Comparison of ENCODE assay signal across 8 mouse cellular contexts in genomic region chr11:50421461-50421860, GRCm38 (mm10). TPM values are rescaled to one million over a fixed set of nuclear protein-coding genes. Genes with fewer than 3 reads are reported as not detected.
DNase-seq lines count a peak whose midpoint lies in the region; ATAC-seq and TF ChIP-seq lines count a peak whose summit lies in the region.

No protein-coding gene starts in this region.

- WGBS in kidney, postnatal 0 days = 46% methylated on average over 5 of the region's 5 CpGs
- 41% methylated on average over 5 of the region's 5 CpGs for WGBS in embryonic facial prominence, embryonic 14.5 days
- WGBS in intestine, embryonic 15.5 days = 43% methylated on average over 5 of the region's 5 CpGs
- 48% methylated on average over 5 of the region's 5 CpGs for WGBS in midbrain, postnatal 0 days

- no peak for DNase-seq in kidney, postnatal 0 days (ENCODE audit: low spot score)
- no peak for DNase-seq in kidney, adult 8-10 months
- DNase-seq in embryonic facial prominence, embryonic 14.5 days (ENCODE audit: low spot score) = no peak
- DNase-seq in midbrain, postnatal 0 days (ENCODE audit: low spot score) = no peak
- no peak for DNase-seq in yolk sac, embryonic 10.5 days (ENCODE audit: low spot score)
- DNase-seq in left cerebral cortex, adult 8-10 months (ENCODE audit: low spot score in 2 of 2) = no peak
- DNase-seq in thymus, postnatal 10 days (ENCODE audit: low spot score in 2 of 2) = no peak

- H3K36me3 ChIP-seq in kidney, postnatal 0 days (ENCODE audit: insufficient read depth, low read length) = peaks cover 23% of the 10 kb centered on the region
- peaks cover 29% of the 10 kb centered on the region for H3K36me3 ChIP-seq in embryonic facial prominence, embryonic 14.5 days (ENCODE audit: control insufficient read depth, insufficient read depth, low read length)
- peaks cover 5% of the 10 kb centered on the region; the same call in 1 of the 2 replicates for H3K36me3 ChIP-seq in intestine, embryonic 15.5 days
- H3K36me3 ChIP-seq in midbrain, postnatal 0 days (ENCODE audit: insufficient read depth, low read length) = peaks cover 25% of the 10 kb centered on the region

- peak overlapping the region; percentile 60 for H3K4me2 ChIP-seq in kidney, postnatal 0 days (ENCODE audit: low read length)
- peak overlapping the region; percentile 77 for H3K4me2 ChIP-seq in embryonic facial prominence, embryonic 14.5 days (ENCODE audit: low read depth, low read length)
- H3K4me2 ChIP-seq in intestine, embryonic 15.5 days (replicated peaks) = peak overlapping the region; percentile 67
- H3K4me2 ChIP-seq in midbrain, postnatal 0 days (ENCODE audit: low read depth, low read length, poor library complexity, severe bottlenecking) = peak overlapping the region; percentile 62

- H3K9ac ChIP-seq in kidney, postnatal 0 days (ENCODE audit: low read depth, low read length) = peak overlapping the region; percentile 39; the same call in 1 of the 2 replicates
- peak overlapping the region; percentile 49 for H3K9ac ChIP-seq in embryonic facial prominence, embryonic 14.5 days (ENCODE audit: low read depth, low read length)
- H3K9ac ChIP-seq in intestine, embryonic 15.5 days = peak overlapping the region; percentile 17; the same call in 1 of the 2 replicates
- no peak overlapping the region; the same call in 1 of the 2 replicates for H3K9ac ChIP-seq in midbrain, postnatal 0 days (replicated peaks; ENCODE audit: low read length, poor library complexity, severe bottlenecking)

- peak; percentile 9; the same call in 1 of the 2 replicates for ATAC-seq in kidney, postnatal 0 days (replicated peaks; ENCODE audit: low FRiP score, low read depth)
- ATAC-seq in embryonic facial prominence, embryonic 14.5 days (ENCODE audit: low read depth) = no peak
- peak; percentile 29; the same call in 1 of the 2 replicates for ATAC-seq in intestine, embryonic 15.5 days
- no peak for ATAC-seq in midbrain, postnatal 0 days (ENCODE audit: low FRiP score)

- TF ChIP-seq CTCF in kidney, postnatal 0 days (IDR thresholded peaks at IDR 0.05; ENCODE audit: low read depth) = no peak
- TF ChIP-seq CTCF in midbrain, postnatal 0 days (IDR thresholded peaks at IDR 0.05) = peak; percentile 11; the same call in 1 of the 2 replicates

- no peaks in the 10 kb centered on the region for H3K27me3 ChIP-seq in kidney, postnatal 0 days (ENCODE audit: insufficient read depth, low read length)
- no peaks in the 10 kb centered on the region for H3K27me3 ChIP-seq in embryonic facial prominence, embryonic 14.5 days (replicated peaks; ENCODE audit: control insufficient read depth, insufficient read depth, low read length)
- H3K27me3 ChIP-seq in intestine, embryonic 15.5 days (replicated peaks) = no peaks in the 10 kb centered on the region
- H3K27me3 ChIP-seq in midbrain, postnatal 0 days (ENCODE audit: insufficient read depth, low read length) = no peaks in the 10 kb centered on the region

- no peaks in the 10 kb centered on the region for H3K9me3 ChIP-seq in kidney, postnatal 0 days (replicated peaks; ENCODE audit: low read length)
- H3K9me3 ChIP-seq in embryonic facial prominence, embryonic 14.5 days (ENCODE audit: control insufficient read depth, low read length) = no peaks in the 10 kb centered on the region
- H3K9me3 ChIP-seq in intestine, embryonic 15.5 days = no peaks in the 10 kb centered on the region
- no peaks in the 10 kb centered on the region for H3K9me3 ChIP-seq in midbrain, postnatal 0 days (ENCODE audit: low read length)

- H3K27ac ChIP-seq in kidney, postnatal 0 days = no peak overlapping the region
- no peak overlapping the region; the same call in 1 of the 2 replicates for H3K27ac ChIP-seq in embryonic facial prominence, embryonic 14.5 days (replicated peaks; ENCODE audit: low read depth, low read length)
- H3K27ac ChIP-seq in intestine, embryonic 15.5 days = no peak overlapping the region
- peak overlapping the region; percentile 67; the same call in 1 of the 2 replicates for H3K27ac ChIP-seq in midbrain, postnatal 0 days (ENCODE audit: low read depth, low read length)

- H3K4me3 ChIP-seq in kidney, postnatal 0 days (replicated peaks; ENCODE audit: low read depth, low read length) = peak overlapping the region; percentile 25; the same call in 1 of the 2 replicates
- H3K4me3 ChIP-seq in embryonic facial prominence, embryonic 14.5 days (ENCODE audit: low read depth, low read length) = peak overlapping the region; percentile 43
- peak overlapping the region; percentile 30 for H3K4me3 ChIP-seq in intestine, embryonic 15.5 days (replicated peaks)
- peak overlapping the region; percentile 38 for H3K4me3 ChIP-seq in midbrain, postnatal 0 days (ENCODE audit: low read depth, low read length)

- peaks cover 4% of the 10 kb centered on the region; the same call in 1 of the 2 replicates for H3K4me1 ChIP-seq in kidney, postnatal 0 days (replicated peaks; ENCODE audit: insufficient read depth, low read length)
- H3K4me1 ChIP-seq in embryonic facial prominence, embryonic 14.5 days (ENCODE audit: control insufficient read depth, insufficient read depth, low read length) = 0 out of 2 replicates have a peak, but pooled peaks cover 11% of the 10 kb centered on the region
- H3K4me1 ChIP-seq in intestine, embryonic 15.5 days (replicated peaks) = no peaks in the 10 kb centered on the region; the same call in 1 of the 2 replicates
- H3K4me1 ChIP-seq in midbrain, postnatal 0 days (ENCODE audit: insufficient read depth, low read length) = peaks cover 7% of the 10 kb centered on the region; the same call in 1 of the 2 replicates

RNA-seq across cellular contexts. Expression of gene Rufy1, which starts 9.5 kb away (rescaled TPM):
- polyA plus RNA-seq in kidney, postnatal 0 days (2015; fragmentation: Nextera tagmentation; extraction: Ambion mirVana) = 29.0 and 31.7 TPM in 2 replicates
- 22.2 and 23.1 TPM in 2 replicates for polyA plus RNA-seq in embryonic facial prominence, embryonic 14.5 days (2014; fragmentation: Nextera tagmentation; extraction: Ambion mirVana)
- 19.9 and 22.0 TPM in 2 replicates for polyA plus RNA-seq in intestine, embryonic 15.5 days (2015; fragmentation: Nextera tagmentation; extraction: Ambion mirVana)
- total RNA-seq in midbrain, postnatal 0 days (2014; rRNA removed) = 11.3 and 21.8 TPM in 2 replicates
- polyA plus RNA-seq in midbrain, postnatal 0 days (2015; fragmentation: Nextera tagmentation; extraction: Ambion mirVana) = 19.9 and 20.6 TPM in 2 replicates
- total RNA-seq in left cerebral cortex, adult 8-10 months (2022) = 10 to 100 TPM; 28.2 to 31.5 (median 29.8) TPM

RNA-seq across cellular contexts. Expression of gene Hnrnph1, which starts 44.7 kb away (rescaled TPM):
- 294 and 309 TPM in 2 replicates for polyA plus RNA-seq in kidney, postnatal 0 days (2015; fragmentation: Nextera tagmentation; extraction: Ambion mirVana)
- 386 and 420 TPM in 2 replicates for polyA plus RNA-seq in embryonic facial prominence, embryonic 14.5 days (2014; fragmentation: Nextera tagmentation; extraction: Ambion mirVana)
- 302 and 324 TPM in 2 replicates for polyA plus RNA-seq in intestine, embryonic 15.5 days (2015; fragmentation: Nextera tagmentation; extraction: Ambion mirVana)
- total RNA-seq in midbrain, postnatal 0 days (2014; rRNA removed) = 215 and 300 TPM in 2 replicates
- 262 and 273 TPM in 2 replicates for polyA plus RNA-seq in midbrain, postnatal 0 days (2015; fragmentation: Nextera tagmentation; extraction: Ambion mirVana)
- total RNA-seq in left cerebral cortex, adult 8-10 months (2022) = 100 to 1,000 TPM; 180 to 274 (median 221) TPM

Comparison
In these comparisons a context has a peak if more than half of its experiments do, and no peak if none do; other contexts are left out.
1. ATAC-seq: peak in kidney, postnatal 0 days (single experiment) and intestine, embryonic 15.5 days (single experiment); none in embryonic facial prominence, embryonic 14.5 days (single experiment) and midbrain, postnatal 0 days (single experiment).
2. Peak in every context shown above with its lines, with median percentiles within 50 percentile points of each other: H3K4me2 ChIP-seq and H3K4me3 ChIP-seq.